Mouse (Mus musculus) Patski (cell line): ENCODE data around the gene Dlat. TPM values are rescaled to one million over a fixed set of nuclear protein-coding genes. Genes with fewer than 3 reads are reported as not detected.

Experiments used
- ATAC-seq: fragments of 100-300 bp; one replicate; pipeline ENCODE4 v1.8.0; 2021
- CTCF ChIA-PET: fragments of 350-600 bp; sonication (Branson Sonifier 250); formaldehyde crosslinking; loops from one replicate; lab custom pipeline; 2022; ENCODE audit warnings: inconsistent platforms; lab: Charles Lee
- POLR2A ChIA-PET: fragments of 350-600 bp; sonication (Branson Sonifier 250); formaldehyde crosslinking; loops from one replicate; lab custom pipeline; 2022; ENCODE audit warnings: antibody characterized with exemption, inconsistent platforms; lab: Charles Lee
- DNase-seq: peaks from one replicate; pipeline ENCODE4 v3.0.0-alpha.2; 2011; ENCODE audit warnings: low read depth, low spot score
- H3K27me3 ChIP-seq: fragments of 371-371 bp; one replicate; pipeline ENCODE4 v1.5.1; 2021
- CTCF ChIP-seq: fragments of 100-300 bp; IDR thresholded peaks from one replicate; pipeline ENCODE4 v1.5.1; 2021
- in situ Hi-C: fragments of 300-500 bp; cut with MboI; formaldehyde crosslinking; loops from 3 replicates; pipeline ENCODE4 v1.11.1; 2018; ENCODE audit warnings: low pct_unique_long_range_greater_than_20kb, mixed read lengths
- polyA plus RNA-seq: library from polyadenylated mRNA; unstranded; gene quantifications from one replicate; pipeline ENCODE4 v1.2.3, GENCODE M21; 2021

Dlat gene
- 134 TPM for polyA plus RNA-seq

DNA sequence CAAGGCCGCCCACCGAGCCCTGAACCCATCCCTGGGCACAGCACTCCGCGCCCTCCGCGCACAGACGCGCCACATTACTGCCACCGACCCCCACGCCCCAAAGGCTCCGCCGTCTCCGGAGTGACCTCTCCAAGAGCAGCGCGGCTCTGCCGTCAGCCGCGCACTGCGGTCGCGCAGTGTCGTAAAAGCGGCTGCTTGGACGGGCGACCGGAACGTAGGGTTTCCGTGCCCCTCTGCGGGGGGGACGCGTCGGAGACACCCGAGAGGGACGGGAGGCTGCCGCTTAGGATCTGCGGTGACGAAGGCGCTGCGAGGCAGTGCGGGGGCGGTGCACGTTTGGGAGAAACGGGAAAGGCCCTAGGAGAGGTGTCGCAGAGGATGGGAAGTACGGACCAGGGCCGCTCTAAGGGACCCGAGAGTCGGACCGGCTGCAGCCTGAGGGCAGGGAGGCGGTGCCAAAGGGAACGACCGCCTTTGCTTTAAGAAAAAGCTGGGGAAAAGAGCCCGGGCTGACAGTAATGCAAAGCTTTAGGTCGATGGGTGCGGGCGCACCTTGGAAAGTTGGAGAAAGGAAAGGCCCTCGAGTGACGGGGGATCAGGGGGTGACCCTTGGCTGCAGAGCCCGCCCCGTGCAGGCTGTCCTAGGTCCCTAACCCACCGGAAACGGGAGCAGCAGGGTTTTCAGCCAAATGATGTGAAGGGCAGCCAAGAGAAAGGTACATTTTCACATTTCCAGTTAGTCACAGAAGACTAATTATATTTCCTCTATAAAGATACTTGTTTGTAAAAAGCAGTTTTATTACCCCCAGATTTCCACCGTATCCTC is at the start of gene Dlat:
Gene Dlat, minus strand, starts transcription at position 389 of the 826 bp plus-strand sequence.
- CTCF ChIA-PET: interaction anchor here (2.5 kb wide), 1 partner anchor 11 kb away, joined by 6 read pairs; no protein-coding TSS in a partner anchor
- in situ Hi-C loops: loop anchor here (25.0 kb wide), 1 partner anchor 1597 kb away; the partner anchor contains the start of gene Zw10
- H3K27me3 ChIP-seq: no peaks in the 10 kb centered on the region
- no peak for TF ChIP-seq CTCF
- ATAC-seq (peak; percentile 77), DNase-seq (peak; percentile 50)
- POLR2A ChIA-PET: interaction anchor here (0.6 to 1.5 kb wide), 5 partner anchors 10 to 455 kb away, joined by 3 to 10 read pairs (median 4); no protein-coding TSS in a partner anchor

- ChIA-PET CTCF (interaction anchor here (0.8 to 2.4 kb wide), 8 partner anchors 15 to 59 kb away, joined by 3 to 7 read pairs (median 4); partner anchors contain the start of genes Fdxacb1 and Hspb2), POLR2A (no interaction called here)
- ATAC-seq: no peak
- no peaks in the 10 kb centered on the region for H3K27me3 ChIP-seq
- peak; percentile 91 for TF ChIP-seq CTCF
- in situ Hi-C loops: no loop called here
- DNase-seq: no peak
These were observed 49.5 kb upstream of the Dlat start for GRCm38 (mm10) chr9:50709108-50709507.

- ChIA-PET POLR2A (no interaction called here), CTCF (no interaction called here)
- H3K27me3 ChIP-seq: no peaks in the 10 kb centered on the region
- no peak for ATAC-seq
- in situ Hi-C loops: no loop called here
- no peak for TF ChIP-seq CTCF
- DNase-seq: no peak
These were observed 45.3 kb upstream of the Dlat start for GRCm38 (mm10) chr9:50704907-50705306.

DNA sequence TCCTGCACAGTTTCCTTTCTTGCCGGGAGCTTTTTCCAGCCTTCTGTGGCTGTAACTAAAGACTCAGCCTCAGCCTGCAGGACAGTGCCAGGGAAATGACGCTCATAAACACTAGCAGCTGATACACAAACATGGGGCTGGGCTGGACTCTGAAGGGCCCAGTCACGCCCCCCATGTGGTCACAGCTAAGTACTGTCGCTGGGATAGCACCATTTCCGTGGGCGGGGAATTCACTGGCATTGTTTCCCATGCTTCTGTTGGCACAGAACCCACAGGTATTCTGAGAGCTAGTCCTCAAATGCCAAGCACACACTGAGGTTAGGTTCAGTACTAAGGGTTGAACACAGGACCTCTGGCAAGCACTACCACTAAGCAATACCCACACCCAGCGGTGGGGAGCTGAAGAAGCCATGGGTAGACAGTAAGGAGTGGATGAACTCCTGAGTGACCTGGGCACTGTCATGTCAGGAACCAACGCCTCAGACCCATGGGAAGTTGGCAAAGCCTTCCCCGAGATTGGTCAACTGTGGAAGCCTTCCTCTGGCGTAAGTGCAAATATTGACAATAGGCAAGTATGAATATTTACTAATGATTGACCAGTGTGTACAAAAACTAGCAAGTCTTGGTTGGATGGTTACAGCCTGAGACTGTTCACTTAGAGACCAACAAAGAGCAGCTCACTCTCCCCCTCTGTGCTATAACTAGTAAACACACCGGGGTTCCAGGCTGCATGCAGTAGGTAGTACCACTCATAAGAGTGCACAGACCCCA is 41.5 kb upstream of the Dlat start:
- DNase-seq (no peak), ATAC-seq (no peak)
- ChIA-PET CTCF (no interaction called here), POLR2A (no interaction called here)
- TF ChIP-seq CTCF: no peak
- no peaks in the 10 kb centered on the region for H3K27me3 ChIP-seq
- in situ Hi-C loops: no loop called here

GRCm38 (mm10) chr9:50698418-50699409 is 39.1 kb upstream of the Dlat start:
- H3K27me3 ChIP-seq: no peaks in the 10 kb centered on the region
- no peak for ATAC-seq
- in situ Hi-C loops: loop anchor here (25.0 kb wide), 1 partner anchor 314 kb away; the partner anchor contains the start of gene Sik2
- POLR2A ChIA-PET: interaction anchor here (1.5 kb wide), 1 partner anchor 9 kb away, joined by 4 read pairs; no protein-coding TSS in a partner anchor
- no peak for DNase-seq
- no peak for TF ChIP-seq CTCF
- CTCF ChIA-PET: interaction anchor here (1.7 kb wide), 1 partner anchor 28 kb away, joined by 4 read pairs; no protein-coding TSS in a partner anchor

DNA sequence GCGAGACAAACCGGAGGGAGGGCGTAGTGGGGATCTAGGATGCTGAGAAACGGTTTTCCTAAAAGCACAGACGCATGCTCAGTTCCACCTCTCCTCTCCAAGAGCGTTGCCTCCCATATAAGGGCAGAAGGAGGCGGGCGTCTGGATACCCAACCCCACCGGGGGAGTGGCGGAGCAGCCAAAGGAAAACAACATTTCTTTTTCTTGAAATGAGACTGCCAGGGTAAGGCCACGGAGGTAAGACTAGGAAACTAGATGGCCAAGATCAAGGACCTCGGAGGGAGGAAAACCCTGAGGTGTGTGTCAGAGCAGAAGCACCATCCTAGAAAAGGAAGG is 38.1 kb upstream of the Dlat start:
- ChIA-PET CTCF (no interaction called here), POLR2A (no interaction called here)
- TF ChIP-seq CTCF: no peak
- ATAC-seq (no peak), DNase-seq (no peak)
- in situ Hi-C loops: loop anchor here (25.0 kb wide), 1 partner anchor 315 kb away; the partner anchor contains the start of gene Sik2
- no peaks in the 10 kb centered on the region for H3K27me3 ChIP-seq

DNA sequence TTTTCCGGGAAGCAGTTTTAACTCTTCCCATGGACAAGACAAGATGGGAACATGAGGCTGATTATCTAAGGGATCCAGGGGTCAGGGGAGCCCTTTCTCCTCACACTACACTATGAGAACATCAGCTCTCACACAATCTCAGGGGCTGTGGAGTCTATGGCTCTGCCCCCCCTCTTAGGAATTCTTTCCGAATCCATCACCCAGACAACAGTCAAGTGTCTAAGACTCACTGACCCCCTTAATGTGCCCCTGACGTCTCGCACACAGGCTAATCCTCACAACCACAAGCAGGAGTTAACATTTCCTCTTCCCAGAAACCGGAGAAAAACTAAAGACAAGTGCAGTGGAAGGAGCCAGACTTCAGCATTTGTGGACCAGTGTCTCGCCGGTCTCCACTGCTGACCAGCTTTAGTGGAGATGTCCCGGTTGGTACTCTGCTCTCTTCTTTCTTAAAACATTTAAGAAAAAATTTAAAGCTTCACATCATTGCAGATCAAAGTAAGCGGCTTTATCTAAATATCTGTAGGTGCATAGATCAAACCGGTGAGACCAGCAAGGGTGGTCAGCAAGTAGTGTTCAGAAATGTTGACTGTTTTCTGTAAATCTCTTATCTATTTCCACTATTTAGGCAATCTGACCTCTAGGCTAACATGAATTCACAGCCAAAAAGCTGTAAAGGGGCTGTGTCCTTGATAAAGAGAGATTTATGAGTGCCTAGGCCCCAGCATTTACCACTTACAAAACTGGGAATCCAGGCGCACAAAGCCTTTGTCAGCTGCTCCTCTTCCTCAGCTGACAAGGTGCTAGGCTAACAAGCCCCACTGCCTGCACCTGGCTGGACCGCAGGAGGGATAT is 37.5 kb upstream of the Dlat start:
- no peak for ATAC-seq
- in situ Hi-C loops: loop anchor here (25.0 kb wide), 1 partner anchor 315 kb away; the partner anchor contains the start of gene Sik2
- TF ChIP-seq CTCF: no peak
- no peak for DNase-seq
- ChIA-PET CTCF (interaction anchor here (1.4 kb wide), 1 partner anchor 27 kb away, joined by 3 read pairs; no protein-coding TSS in a partner anchor), POLR2A (interaction anchor here (1.6 kb wide), 1 partner anchor 19 kb away, joined by 5 read pairs; no protein-coding TSS in a partner anchor)
- H3K27me3 ChIP-seq: no peaks in the 10 kb centered on the region

GRCm38 (mm10) chr9:50695153-50695552 is 35.6 kb upstream of the Dlat start:
- DNase-seq (no peak), ATAC-seq (no peak)
- no peaks in the 10 kb centered on the region for H3K27me3 ChIP-seq
- ChIA-PET CTCF (no interaction called here), POLR2A (no interaction called here)
- in situ Hi-C loops: loop anchor here (25.0 kb wide), 1 partner anchor 317 kb away; the partner anchor contains the start of gene Sik2
- TF ChIP-seq CTCF: no peak

DNA sequence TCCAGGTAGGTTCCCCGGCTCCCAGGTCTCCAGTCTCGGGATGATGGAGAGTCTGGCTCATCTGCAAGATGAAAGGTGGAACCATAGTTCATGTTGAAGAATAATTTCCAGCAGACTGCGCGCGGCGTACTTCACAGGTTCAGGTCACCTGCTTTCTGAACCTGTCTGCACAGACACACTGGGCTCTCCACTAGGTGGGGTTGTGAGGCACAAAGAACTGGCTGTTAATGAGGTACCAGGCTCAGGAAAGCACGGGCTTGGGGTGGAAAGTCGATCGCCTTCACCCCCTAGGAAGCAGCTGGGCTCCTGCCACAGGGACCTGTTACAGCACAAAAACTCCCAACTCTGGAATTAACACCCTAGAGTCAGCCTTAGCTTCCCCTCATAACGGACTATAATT is 34.1 kb upstream of the Dlat start:
- CTCF ChIA-PET: interaction anchor here (0.7 to 3.3 kb wide), 4 partner anchors 13 to 70 kb away, joined by 3 to 15 read pairs (median 3); no protein-coding TSS in a partner anchor
- no peak for DNase-seq
- ATAC-seq: no peak
- in situ Hi-C loops: loop anchor here (25.0 kb wide), 1 partner anchor 319 kb away; the partner anchor contains the start of gene Sik2
- no peaks in the 10 kb centered on the region for H3K27me3 ChIP-seq
- TF ChIP-seq CTCF: peak; percentile 58
- POLR2A ChIA-PET: no interaction called here
